Mouse (Mus musculus) spleen, postnatal 36 days (tissue): Measurements from ENCODE around the gene Wipf2.
"Not testable (repeated sequence)": the region's sequence is repeated elsewhere in the genome, so short reads cannot be mapped to it uniquely, and the experiment has no call there.

ENCODE experiments used
- DNase-seq, 2 experiments: peaks; one replicate each; pipeline ENCODE4 v3.0.0; 2022; ENCODE audit warnings: low spot score in 2 of 2, mixed read lengths in 1 of 2

Wipf2 gene

GRCm38 (mm10) chr11:98909654-98910053 is 46.2 kb downstream of the Wipf2 start:
- peak; percentile 65 to 80 for DNase-seq

- no peak for DNase-seq
Measured at GRCm38 (mm10) chr11:98910415-98910814, 47.0 kb downstream of the Wipf2 start.

GRCm38 (mm10) chr11:98911498-98911897 is 48.1 kb downstream of the Wipf2 start:
- DNase-seq: no peak

GRCm38 (mm10) chr11:98914196-98914595 is 50.8 kb downstream of the Wipf2 start:
- no peak for DNase-seq

- DNase-seq: not testable (repeated sequence)
Measured at GRCm38 (mm10) chr11:98916376-98916775, 52.9 kb downstream of the Wipf2 start.

GRCm38 (mm10) chr11:98917428-98918005 is 54.1 kb downstream of the Wipf2 start:
- DNase-seq: no peak

- DNase-seq: peak; percentile 54 to 60
Measured at GRCm38 (mm10) chr11:98918231-98918630, 54.8 kb downstream of the Wipf2 start.

GRCm38 (mm10) chr11:98919009-98919408 is 55.6 kb downstream of the Wipf2 start:
- DNase-seq: no peak

- not testable (repeated sequence) for DNase-seq
Measured at GRCm38 (mm10) chr11:98921813-98922212, 58.4 kb downstream of the Wipf2 start.

GRCm38 (mm10) chr11:98922307-98922706 is 58.9 kb downstream of the Wipf2 start:
- not testable (repeated sequence) for DNase-seq

- not testable (repeated sequence) for DNase-seq
Measured at GRCm38 (mm10) chr11:98922851-98923711, 59.6 kb downstream of the Wipf2 start.

GRCm38 (mm10) chr11:98924633-98925175 is 61.3 kb downstream of the Wipf2 start:
- DNase-seq: peak; percentile 66

- no peak for DNase-seq
Measured at GRCm38 (mm10) chr11:98925265-98925721, 61.9 kb downstream of the Wipf2 start.

- DNase-seq: no peak
Measured at GRCm38 (mm10) chr11:98925868-98926311, 62.5 kb downstream of the Wipf2 start.

GRCm38 (mm10) chr11:98926553-98926952 is 63.1 kb downstream of the Wipf2 start:
- no peak for DNase-seq

- DNase-seq: no peak
Measured at GRCm38 (mm10) chr11:98927438-98928076, 64.1 kb downstream of the Wipf2 start, which contains the start of gene Rara. Rara (plus strand) TSS chr11:98927818.

- no peak for DNase-seq
Measured at GRCm38 (mm10) chr11:98928186-98928893, 64.9 kb downstream of the Wipf2 start.

- no peak for DNase-seq
Measured at GRCm38 (mm10) chr11:98929503-98929902, 66.1 kb downstream of the Wipf2 start.

GRCm38 (mm10) chr11:98930127-98930601 is 66.7 kb downstream of the Wipf2 start:
- no peak for DNase-seq

- no peak for DNase-seq
Measured at GRCm38 (mm10) chr11:98930773-98931512, 67.5 kb downstream of the Wipf2 start.
